Mouse (Mus musculus): Measurements from ENCODE around the gene Dcaf4.
A peak's percentile ranks its signal among the peaks of the same experiment; 100 is the strongest.

DNA sequence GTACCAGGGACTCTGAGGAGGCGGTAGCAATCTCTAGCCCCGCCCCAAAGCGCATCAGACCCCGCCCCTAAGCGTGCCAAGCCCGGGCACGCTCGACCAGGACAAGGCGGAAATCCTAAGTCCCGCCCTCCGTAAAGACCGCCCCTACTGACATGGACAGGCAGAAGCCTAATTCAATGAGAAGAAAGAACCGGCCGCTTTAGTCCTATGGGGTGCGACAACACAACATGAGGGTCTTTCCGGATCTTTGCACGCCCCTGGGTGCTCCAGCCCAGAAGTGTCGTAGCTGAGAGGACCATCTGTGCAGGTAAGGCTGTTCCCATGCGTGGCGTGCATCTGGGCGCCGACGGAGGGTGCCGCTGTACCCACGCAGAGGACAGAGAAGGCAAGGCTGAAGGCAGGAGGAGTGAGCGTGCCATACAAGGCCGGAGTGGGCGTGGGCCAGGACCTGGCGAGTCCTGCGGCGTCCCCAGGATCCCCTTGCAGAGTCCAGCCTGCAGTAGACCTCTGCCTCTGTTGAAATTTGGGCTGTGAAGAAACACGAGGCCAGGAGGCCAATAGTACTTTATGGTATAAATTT is at the start of gene Dcaf4:
- TF ChIP-seq CTCF (IDR thresholded peaks at IDR 0.05; ENCODE audit: low read depth) (peak; percentile 61), EP300 (optimal IDR thresholded peaks at IDR 0.05) (no peak)
